Mouse (Mus musculus) heart, embryonic 14.5 days (tissue): ENCODE measurements around the gene Dnah12. TPM values are rescaled to one million over a fixed set of nuclear protein-coding genes. Genes with fewer than 3 reads are reported as not detected.
"Not testable (repeated sequence)": the region's sequence is repeated elsewhere in the genome, so short reads cannot be mapped to it uniquely, and the experiment has no call there.

Source experiments
- ATAC-seq: fragments of 200-750 bp; cut with Nextera tagmentation; 2 replicates; pipeline ENCODE4 v1.8.0; 2017; ENCODE audit warnings: low read depth, moderate TSS enrichment; ENCODE audit not compliant: insufficient number of reproducible peaks, insufficient read depth, low FRiP score
- H3K27ac ChIP-seq, 2 experiments: fragments of 200-500 bp in 1 of 2; fragments of 300-500 bp in 1 of 2; sonication (generic) in 1 of 2; replicated peaks in 1 of 2; 2 replicates each; pipeline ENCODE4 v1.5.1; 2012 to 2014; ENCODE audit warnings: low read depth in 2 of 2, low read length in 2 of 2, control low read depth in 1 of 2, mild to moderate bottlenecking in 1 of 2, mixed read lengths in 1 of 2; ENCODE audit not compliant: control insufficient read depth in 1 of 2, insufficient read depth in 1 of 2
- H3K27me3 ChIP-seq: fragments of 300-500 bp; sonication (generic); 2 replicates; pipeline ENCODE4 v1.6.1; 2014; ENCODE audit warnings: mild to moderate bottlenecking, low read length, control low read depth; ENCODE audit not compliant: control insufficient read depth, insufficient read depth
- H3K36me3 ChIP-seq: fragments of 300-500 bp; sonication (generic); 2 replicates; pipeline ENCODE4 v1.6.1; 2014; ENCODE audit warnings: mild to moderate bottlenecking, control low read depth, low read length, mixed read lengths; ENCODE audit not compliant: control insufficient read depth, insufficient read depth
- H3K4me1 ChIP-seq, 2 experiments: fragments of 200-500 bp in 1 of 2; fragments of 300-500 bp in 1 of 2; sonication (generic) in 1 of 2; 2 replicates each; pipeline ENCODE4 v1.6.1; 2012 to 2014; ENCODE audit warnings: low read length in 2 of 2, control low read depth in 1 of 2, mixed read lengths in 1 of 2; ENCODE audit not compliant: control insufficient read depth in 2 of 2, insufficient read depth in 2 of 2
- H3K4me2 ChIP-seq: fragments of 300-500 bp; sonication (generic); 2 replicates; pipeline ENCODE4 v1.6.1; 2014; ENCODE audit warnings: mild to moderate bottlenecking, low read length
- H3K4me3 ChIP-seq, 2 experiments: fragments of 200-500 bp in 1 of 2; fragments of 300-500 bp in 1 of 2; sonication (generic) in 1 of 2; 2 replicates each; pipeline ENCODE4 v1.5.1; 2012 to 2014; ENCODE audit warnings: low read length in 2 of 2, mild to moderate bottlenecking in 2 of 2, control low read depth in 1 of 2, low read depth in 1 of 2, moderate library complexity in 1 of 2; ENCODE audit not compliant: control insufficient read depth in 1 of 2, insufficient read depth in 1 of 2
- H3K9ac ChIP-seq: fragments of 300-500 bp; sonication (generic); 2 replicates; pipeline ENCODE4 v1.6.1; 2014; ENCODE audit warnings: mild to moderate bottlenecking, low read length
- H3K9me3 ChIP-seq: fragments of 300-500 bp; sonication (generic); 2 replicates; pipeline ENCODE4 v1.6.1; 2016; ENCODE audit warnings: low read length, control low read depth; ENCODE audit not compliant: control insufficient read depth
- WGBS: fragments of 180-500 bp; shearing (Covaris S2); extraction: QIAGEN DNeasy Blood & Tissue Kit; methylation state at CpG from one replicate; pipeline ENCODE4 v1.1.7; 2014; 5-methylcytosine and 5-hydroxymethylcytosine counted together
- polyA plus RNA-seq: library from polyadenylated mRNA; unstranded; fragments of >200 nt; fragmentation: Nextera tagmentation; extraction: Ambion mirVana; gene quantifications from 2 replicates; pipeline ENCODE4 v1.2.1, GENCODE M21; 2014

Dnah12 gene
- polyA plus RNA-seq, 1 experiment from 2014 or later: 0.03 TPM

DNA sequence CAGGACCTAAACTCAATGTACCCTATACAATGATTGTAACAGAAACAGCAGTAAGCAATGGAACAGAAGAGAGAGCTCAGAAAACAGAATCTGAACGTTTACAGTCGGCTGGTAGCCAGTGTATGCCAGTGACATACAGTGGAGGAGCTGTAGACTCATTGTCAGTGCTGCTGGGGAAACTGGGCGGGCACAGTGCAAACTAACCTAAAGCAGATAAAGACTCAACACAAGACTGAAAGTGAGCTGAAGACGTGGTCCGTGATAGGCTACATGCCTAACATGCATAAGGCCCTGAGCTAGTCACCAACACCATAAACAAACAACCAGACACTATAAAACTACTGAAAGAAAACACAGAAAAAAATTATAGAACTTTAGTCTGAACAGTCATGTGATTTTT lies 188.6 kb downstream of the Dnah12 start:
- H3K27me3 ChIP-seq: no peaks in the 10 kb centered on the region
- no peak overlapping the region for H3K9ac ChIP-seq
- H3K4me1 ChIP-seq: no peaks in the 10 kb centered on the region
- no peaks in the 10 kb centered on the region for H3K36me3 ChIP-seq
- H3K9me3 ChIP-seq: no peaks in the 10 kb centered on the region
- ATAC-seq: no peak
- 72% methylated on average over 5 of the region's 5 CpGs for WGBS
- H3K4me3 ChIP-seq: no peak overlapping the region
- H3K4me2 ChIP-seq: no peak overlapping the region
- no peak overlapping the region for H3K27ac ChIP-seq

GRCm38 (mm10) chr14:26887244-26887643 lies 194.2 kb downstream of the Dnah12 start:
- Histone ChIP-seq H3K9ac (no peak overlapping the region), H3K36me3 (no peaks in the 10 kb centered on the region), H3K4me1 (no peaks in the 10 kb centered on the region), H3K27me3 (no peaks in the 10 kb centered on the region), H3K27ac (no peak overlapping the region), H3K4me3 (no peak overlapping the region), H3K4me2 (no peak overlapping the region), H3K9me3 (no peaks in the 10 kb centered on the region)
- WGBS: 66% methylated on average over 3 of the region's 3 CpGs
- no peak for ATAC-seq

GRCm38 (mm10) chr14:26890777-26891176 lies 197.7 kb downstream of the Dnah12 start:
- H3K4me2 ChIP-seq: no peak overlapping the region
- H3K36me3 ChIP-seq: no peaks in the 10 kb centered on the region
- H3K9me3 ChIP-seq: no peaks in the 10 kb centered on the region
- H3K4me1 ChIP-seq: no peaks in the 10 kb centered on the region
- 76% methylated on average over 3 of the region's 3 CpGs for WGBS
- H3K9ac ChIP-seq: no peak overlapping the region
- H3K4me3 ChIP-seq: no peak overlapping the region
- H3K27me3 ChIP-seq: no peaks in the 10 kb centered on the region
- H3K27ac ChIP-seq: no peak overlapping the region
- no peak for ATAC-seq

DNA sequence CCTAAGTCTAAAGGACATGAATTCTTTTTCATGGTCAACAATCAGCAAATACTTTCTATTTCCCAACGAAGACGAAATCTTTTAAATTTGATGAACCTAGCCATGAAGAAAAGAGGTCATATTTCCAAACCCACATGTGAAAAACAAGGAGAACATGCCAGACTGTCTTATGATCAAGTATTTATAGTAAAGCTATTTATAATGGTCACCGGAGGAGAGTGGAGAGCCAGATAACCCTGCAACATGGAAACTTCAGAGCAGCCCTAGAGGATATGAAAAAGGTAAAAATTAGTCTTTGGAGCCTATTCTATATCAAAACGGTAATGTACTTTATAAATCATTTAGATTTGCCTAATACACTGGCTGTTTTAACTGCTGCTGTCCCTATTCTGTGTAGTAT lies 201.3 kb downstream of the Dnah12 start, which contains the start of gene Asb14:
Gene Asb14, plus strand, starts transcription at position 166 of the 400 bp plus-strand sequence.
- H3K9ac ChIP-seq: no peak within 1 kb of the TSS
- 69% methylated on average over 4 of the region's 4 CpGs for WGBS
- H3K4me2 ChIP-seq: no peak within 1 kb of the TSS
- H3K4me3 ChIP-seq: no peak within 1 kb of the TSS
- no peaks in the 10 kb centered on the region for H3K9me3 ChIP-seq
- no peaks in the 10 kb centered on the region for H3K27me3 ChIP-seq
- no peak for ATAC-seq
- no peaks in the 10 kb centered on the region for H3K36me3 ChIP-seq
- no peaks in the 10 kb centered on the region for H3K4me1 ChIP-seq
- H3K27ac ChIP-seq: no peak within 1 kb of the TSS; a peak in 1 of 4 replicates

DNA sequence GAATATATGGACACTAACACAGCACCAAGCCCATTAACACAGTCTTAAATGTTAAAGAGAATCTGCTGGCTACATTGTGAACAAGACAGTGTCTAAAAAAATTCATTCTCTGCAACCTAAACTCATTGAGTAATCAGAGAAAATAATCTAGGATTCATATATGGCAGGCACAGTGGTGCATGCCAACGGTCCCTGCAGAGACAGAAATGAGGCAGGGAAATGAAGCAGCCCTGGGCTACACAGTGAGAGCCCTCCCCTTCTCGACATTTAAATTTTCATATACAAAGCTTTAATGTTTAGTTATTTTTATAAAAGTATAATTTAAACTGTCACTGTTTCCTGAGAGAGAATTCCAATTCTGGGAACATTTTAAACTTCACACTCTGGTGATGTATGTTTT lies 206.4 kb downstream of the Dnah12 start:
- Histone ChIP-seq H3K9me3 (no peaks in the 10 kb centered on the region), H3K4me2 (no peak overlapping the region), H3K27me3 (no peaks in the 10 kb centered on the region), H3K4me3 (no peak overlapping the region), H3K36me3 (no peaks in the 10 kb centered on the region), H3K9ac (no peak overlapping the region), H3K4me1 (no peaks in the 10 kb centered on the region), H3K27ac (no peak overlapping the region)
- 87% methylated on average over 2 of the region's 2 CpGs for WGBS
- ATAC-seq: no peak

- no peaks in the 10 kb centered on the region for H3K4me1 ChIP-seq
- H3K36me3 ChIP-seq: no peaks in the 10 kb centered on the region
- no peak overlapping the region for H3K27ac ChIP-seq
- H3K4me2 ChIP-seq: no peak overlapping the region
- H3K4me3 ChIP-seq: no peak overlapping the region
- no peak for ATAC-seq
- no peaks in the 10 kb centered on the region for H3K9me3 ChIP-seq
- no peaks in the 10 kb centered on the region for H3K27me3 ChIP-seq
- no peak overlapping the region for H3K9ac ChIP-seq
- WGBS: 84% methylated on average over 12 of the region's 12 CpGs
Measured at GRCm38 (mm10) chr14:26900893-26901292, 207.8 kb downstream of the Dnah12 start.

GRCm38 (mm10) chr14:26907401-26907800 lies 214.3 kb downstream of the Dnah12 start:
- H3K27ac ChIP-seq: no peak overlapping the region
- H3K4me3 ChIP-seq: no peak overlapping the region
- H3K9ac ChIP-seq: no peak overlapping the region
- H3K4me2 ChIP-seq: no peak overlapping the region
- H3K9me3 ChIP-seq: no peaks in the 10 kb centered on the region
- ATAC-seq: no peak
- no peaks in the 10 kb centered on the region for H3K36me3 ChIP-seq
- no peaks in the 10 kb centered on the region for H3K27me3 ChIP-seq
- H3K4me1 ChIP-seq: no peaks in the 10 kb centered on the region; a peak in 1 of 4 replicates
- 81% methylated on average over 4 of the region's 4 CpGs for WGBS

DNA sequence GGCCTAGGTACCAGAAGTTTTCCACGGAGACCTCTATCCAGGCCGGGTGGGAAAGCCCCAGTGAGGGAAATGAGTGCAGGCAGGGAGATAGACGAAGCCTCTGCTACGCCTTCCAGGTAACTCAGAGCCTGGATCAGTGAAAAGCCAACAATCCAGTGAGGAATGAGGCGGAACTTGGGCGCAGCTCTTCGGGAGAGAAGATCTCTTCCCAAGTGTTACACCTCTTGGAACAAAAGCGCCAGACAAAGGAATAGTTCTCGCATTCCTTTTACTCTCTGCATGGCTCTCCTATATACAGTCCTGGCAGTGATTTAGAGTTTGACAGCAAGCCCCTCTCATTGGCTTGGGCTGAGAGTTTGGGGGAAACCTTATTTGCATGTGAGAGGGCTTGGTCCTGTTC lies 217.4 kb downstream of the Dnah12 start:
- H3K4me2 ChIP-seq, H3K9ac ChIP-seq: not testable (repeated sequence)
- WGBS: 38% methylated on average over 9 of the region's 9 CpGs

More for the DNA sequence above, 217.4 kb downstream of the Dnah12 start:
- ATAC-seq, H3K4me1 ChIP-seq, H3K27ac ChIP-seq, H3K9me3 ChIP-seq, H3K36me3 ChIP-seq, H3K27me3 ChIP-seq, H3K4me3 ChIP-seq: not testable (repeated sequence)
